Mouse (Mus musculus): Measurements from ENCODE around the gene Fam71a.

GRCm38 (mm10) chr1:191197916-191198315 is 33.3 kb upstream of the Fam71a start:
- TF ChIP-seq CTCF (IDR thresholded peaks at IDR 0.05; ENCODE audit: low read depth) (no peak), EP300 (IDR thresholded peaks at IDR 0.05; ENCODE audit: low read depth) (no peak)
